Mouse (Mus musculus): ENCODE data around the gene Apol7e. TPM values are rescaled to one million over a fixed set of nuclear protein-coding genes. Genes with fewer than 3 reads are reported as not detected.
A peak's percentile ranks its signal among the peaks of the same experiment; 100 is the strongest.
"Not testable (repeated sequence)": the region's sequence is repeated elsewhere in the genome, so short reads cannot be mapped to it uniquely, and the experiment has no call there.

Gene Apol7e
- polyA plus RNA-seq, 1 experiment from 2014 or later = not detected

- peak; percentile 71 for TF ChIP-seq CTCF (IDR thresholded peaks at IDR 0.05)
- H3K4me2 ChIP-seq (replicated peaks; ENCODE audit: low read depth, low read length); H3K4me3 ChIP-seq (ENCODE audit: low read depth, low read length); H3K27ac ChIP-seq (ENCODE audit: low read length); ATAC-seq; H3K27me3 ChIP-seq (replicated peaks; ENCODE audit: insufficient read depth, low read length); H3K4me1 ChIP-seq (ENCODE audit: insufficient read depth, low read depth, low read length); H3K9ac ChIP-seq (replicated peaks; ENCODE audit: low read depth); H3K9me3 ChIP-seq (ENCODE audit: low read length); H3K36me3 ChIP-seq (ENCODE audit: insufficient read depth, low read length): not testable (repeated sequence)
- DNase-seq (ENCODE audit: low spot score) = peak; percentile 18
- WGBS = 29% methylated on average over 11 of the region's 15 CpGs
Measured at GRCm38 (mm10) chr15:77694687-77695295, 3.9 kb upstream of the Apol7e start.

- not testable (repeated sequence) for H3K27me3 ChIP-seq (replicated peaks; ENCODE audit: insufficient read depth, low read length); DNase-seq (ENCODE audit: low spot score); H3K9me3 ChIP-seq (ENCODE audit: low read length); H3K4me1 ChIP-seq (ENCODE audit: insufficient read depth, low read depth, low read length); H3K4me2 ChIP-seq (replicated peaks; ENCODE audit: low read depth, low read length); H3K4me3 ChIP-seq (ENCODE audit: low read depth, low read length); ATAC-seq; H3K9ac ChIP-seq (replicated peaks; ENCODE audit: low read depth); H3K36me3 ChIP-seq (ENCODE audit: insufficient read depth, low read length); H3K27ac ChIP-seq (ENCODE audit: low read length)
- 79% methylated on average over 3 of the region's 3 CpGs for WGBS
Measured at GRCm38 (mm10) chr15:77705306-77705705, 6.6 kb downstream of the Apol7e start.

GRCm38 (mm10) chr15:77708936-77709335, 10.3 kb downstream of the Apol7e start:
- H3K27ac ChIP-seq (ENCODE audit: low read length); H3K4me3 ChIP-seq (ENCODE audit: low read depth, low read length); H3K27me3 ChIP-seq (replicated peaks; ENCODE audit: insufficient read depth, low read length); H3K4me1 ChIP-seq (ENCODE audit: insufficient read depth, low read depth, low read length); H3K36me3 ChIP-seq (ENCODE audit: insufficient read depth, low read length); H3K9ac ChIP-seq (replicated peaks; ENCODE audit: low read depth); H3K4me2 ChIP-seq (replicated peaks; ENCODE audit: low read depth, low read length); DNase-seq (ENCODE audit: low spot score); H3K9me3 ChIP-seq (ENCODE audit: low read length): not testable (repeated sequence)
- no CpG with 5 or more reads among the region's 1 CpGs for WGBS
- ATAC-seq = peak; percentile 11; the same call in 1 of the 2 replicates

GRCm38 (mm10) chr15:77718240-77718639, 19.6 kb downstream of the Apol7e start:
- H3K9me3 ChIP-seq (ENCODE audit: low read length); H3K36me3 ChIP-seq (ENCODE audit: insufficient read depth, low read length); H3K27me3 ChIP-seq (replicated peaks; ENCODE audit: insufficient read depth, low read length); H3K4me1 ChIP-seq (ENCODE audit: insufficient read depth, low read depth, low read length); H3K4me3 ChIP-seq (ENCODE audit: low read depth, low read length); H3K9ac ChIP-seq (replicated peaks; ENCODE audit: low read depth); H3K27ac ChIP-seq (ENCODE audit: low read length); H3K4me2 ChIP-seq (replicated peaks; ENCODE audit: low read depth, low read length): not testable (repeated sequence)
- WGBS = 66% methylated on average over 2 of the region's 6 CpGs
- peak; percentile 41; the same call in 1 of the 2 replicates for ATAC-seq
- peak; percentile 4 for DNase-seq (ENCODE audit: low spot score)

- H3K9ac ChIP-seq (replicated peaks; ENCODE audit: low read depth); H3K4me1 ChIP-seq (ENCODE audit: insufficient read depth, low read depth, low read length); H3K4me3 ChIP-seq (ENCODE audit: low read depth, low read length); ATAC-seq; H3K27ac ChIP-seq (ENCODE audit: low read length); DNase-seq (ENCODE audit: low spot score); H3K9me3 ChIP-seq (ENCODE audit: low read length); H3K36me3 ChIP-seq (ENCODE audit: insufficient read depth, low read length); H3K4me2 ChIP-seq (replicated peaks; ENCODE audit: low read depth, low read length); H3K27me3 ChIP-seq (replicated peaks; ENCODE audit: insufficient read depth, low read length): not testable (repeated sequence)
- WGBS = no CpG with 5 or more reads among the region's 3 CpGs
Measured at GRCm38 (mm10) chr15:77721509-77721908, 22.9 kb downstream of the Apol7e start.

GRCm38 (mm10) chr15:77724208-77724911, 25.7 kb downstream of the Apol7e start:
- not testable (repeated sequence) for H3K4me3 ChIP-seq (ENCODE audit: low read depth, low read length); H3K9me3 ChIP-seq (ENCODE audit: low read length); H3K27me3 ChIP-seq (replicated peaks; ENCODE audit: insufficient read depth, low read length); H3K36me3 ChIP-seq (ENCODE audit: insufficient read depth, low read length); H3K4me2 ChIP-seq (replicated peaks; ENCODE audit: low read depth, low read length); H3K27ac ChIP-seq (ENCODE audit: low read length); H3K4me1 ChIP-seq (ENCODE audit: insufficient read depth, low read depth, low read length); H3K9ac ChIP-seq (replicated peaks; ENCODE audit: low read depth); DNase-seq (ENCODE audit: low spot score)
- peak; percentile 46 for ATAC-seq
- WGBS = 20% methylated on average over 2 of the region's 10 CpGs

- not testable (repeated sequence) for H3K27me3 ChIP-seq (replicated peaks; ENCODE audit: insufficient read depth, low read length); H3K4me1 ChIP-seq (ENCODE audit: insufficient read depth, low read depth, low read length); H3K9ac ChIP-seq (replicated peaks; ENCODE audit: low read depth); H3K4me2 ChIP-seq (replicated peaks; ENCODE audit: low read depth, low read length); H3K9me3 ChIP-seq (ENCODE audit: low read length); H3K36me3 ChIP-seq (ENCODE audit: insufficient read depth, low read length); H3K27ac ChIP-seq (ENCODE audit: low read length); H3K4me3 ChIP-seq (ENCODE audit: low read depth, low read length); DNase-seq (ENCODE audit: low spot score)
- WGBS = 49% methylated on average over 6 of the region's 6 CpGs
- 0 out of 2 replicates have a peak, but pooled peaks have one; percentile 16 for ATAC-seq
Measured at GRCm38 (mm10) chr15:77725393-77726020, 26.9 kb downstream of the Apol7e start.

Measured in lung, postnatal 0 days (tissue).